Mouse (Mus musculus) left cerebral cortex, adult 8-10 months (tissue): ENCODE data around the gene Stx18. TPM values are rescaled to one million over a fixed set of nuclear protein-coding genes. Genes with fewer than 3 reads are reported as not detected.

ENCODE experiments used
- DNase-seq, 2 experiments: peaks; one replicate each; pipeline ENCODE4 v3.0.0; 2022; ENCODE audit warnings: low spot score in 2 of 2
- total RNA-seq, 4 experiments: library from RNA; stranded (reverse); gene quantifications; 2 replicates each; pipeline ENCODE4 v1.2.4; 2022

Gene Stx18
- total RNA-seq = 10 to 100 TPM; 33.7 to 39.7 (median 34.8) TPM

- peak; percentile 78 to 86 for DNase-seq
These were observed at the start of gene Stx18 for GRCm38 (mm10) chr5:38038710-38039592. Gene Stx18 (plus strand): TSS chr5:38038742.

GRCm38 (mm10) chr5:37992346-37992745, 46.2 kb upstream of the Stx18 start:
- DNase-seq = no peak

GRCm38 (mm10) chr5:37998805-37999204, 39.7 kb upstream of the Stx18 start:
- no peak for DNase-seq

DNA sequence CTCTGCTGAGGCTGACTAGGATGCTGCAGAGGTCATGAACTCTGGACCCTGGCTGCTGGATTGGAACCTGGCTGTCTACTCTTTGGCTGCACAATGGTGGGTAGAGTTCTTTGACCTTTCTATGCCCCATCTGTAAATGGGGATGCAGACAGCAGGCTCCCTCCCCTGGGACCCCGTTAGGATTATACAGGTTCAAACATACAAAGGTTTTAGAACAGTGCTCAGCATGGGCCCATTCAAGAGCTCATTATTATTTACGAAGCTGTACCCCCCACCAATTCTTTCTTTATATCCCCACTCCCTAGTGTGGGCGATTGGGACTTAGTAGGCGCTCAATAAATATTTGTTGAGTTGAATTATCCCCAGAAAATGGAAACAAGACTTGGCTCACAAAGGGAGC, 36.0 kb upstream of the Stx18 start:
- DNase-seq = no peak

DNA sequence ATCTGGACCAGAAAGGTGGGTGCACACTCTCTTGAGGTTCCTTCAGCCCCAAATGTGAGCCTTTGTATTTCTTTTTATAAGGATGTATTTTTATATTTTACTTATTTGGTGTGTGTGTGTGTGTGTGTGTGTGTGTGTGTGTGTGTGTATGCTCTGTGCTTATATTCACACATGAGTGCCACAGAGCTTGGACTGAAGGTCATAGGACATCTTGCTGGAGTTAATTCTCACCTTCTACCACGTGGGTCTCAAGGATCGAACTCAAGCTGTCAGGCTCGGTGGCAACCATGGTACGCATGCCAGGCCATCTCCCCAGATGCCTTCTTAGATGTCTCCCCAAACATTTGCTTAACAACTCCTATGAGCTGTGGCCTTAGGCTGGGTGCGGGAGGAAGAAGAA, 33.8 kb upstream of the Stx18 start:
- no peak for DNase-seq

DNA sequence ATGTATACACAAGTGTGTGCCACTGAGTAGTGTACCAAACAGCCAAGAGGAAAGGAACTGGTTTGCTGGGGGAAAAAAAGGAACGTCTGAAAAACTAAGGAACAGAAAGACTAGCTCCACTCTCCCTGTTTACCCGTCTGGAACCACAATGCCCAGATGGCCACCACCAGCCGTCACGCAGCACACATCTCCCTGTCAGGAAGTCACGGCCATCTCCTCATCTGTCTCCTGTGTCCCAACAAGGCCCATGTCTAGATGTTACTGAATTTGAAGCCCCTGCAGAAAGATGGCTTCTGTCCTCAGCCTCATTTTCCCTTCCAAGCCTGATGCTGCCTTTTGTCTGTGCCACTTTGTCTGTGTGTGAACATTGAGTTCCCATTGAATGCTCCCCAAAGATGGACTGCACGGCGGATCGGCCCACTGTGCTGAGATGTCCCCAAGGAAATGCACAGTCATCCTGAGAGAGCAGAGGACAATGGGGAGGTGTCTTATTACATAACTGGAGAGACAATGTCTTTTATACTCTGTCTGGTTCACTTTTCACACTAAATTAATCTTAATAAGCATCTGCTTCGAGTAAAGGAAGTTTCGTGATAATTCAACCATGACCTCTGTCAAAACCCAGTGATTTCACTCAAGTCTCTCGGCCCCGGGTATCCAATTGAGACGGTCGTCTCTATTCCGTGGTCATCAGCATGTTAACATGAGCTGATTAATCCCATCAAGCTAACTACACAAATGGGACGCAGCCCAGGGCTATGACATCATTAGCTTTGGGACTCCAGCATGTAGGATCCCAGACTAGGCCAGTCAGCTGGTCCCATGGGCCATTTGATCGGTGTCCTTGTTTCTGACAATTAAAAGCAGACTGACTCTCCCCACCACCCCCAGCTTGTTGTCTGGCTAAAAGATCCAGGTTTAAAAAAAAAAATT, 31.9 kb upstream of the Stx18 start:
- DNase-seq = no peak

- DNase-seq = no peak
These were observed 29.5 kb upstream of the Stx18 start for GRCm38 (mm10) chr5:38009071-38009470.

DNA sequence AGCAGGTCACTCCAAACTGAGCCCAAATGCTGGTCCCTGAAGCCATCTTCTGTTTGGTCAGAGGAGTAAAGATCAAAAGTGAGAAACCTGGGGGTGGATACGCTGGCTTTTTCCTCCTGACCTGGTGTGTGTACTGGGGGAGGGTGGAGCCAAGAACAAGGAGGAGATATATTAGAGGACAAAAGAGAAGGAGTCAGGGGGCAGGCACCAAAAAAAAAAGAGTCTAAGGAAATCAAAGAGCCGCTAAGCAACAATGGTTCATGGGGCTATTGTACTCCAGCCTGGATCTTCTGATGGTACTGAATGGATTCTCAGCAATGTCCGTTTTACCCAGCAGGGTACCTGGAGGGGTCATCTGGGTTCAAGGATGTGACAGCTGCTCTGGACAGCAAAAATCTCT, 23.6 kb upstream of the Stx18 start:
- no peak for DNase-seq

GRCm38 (mm10) chr5:38016945-38017344, 21.6 kb upstream of the Stx18 start:
- DNase-seq = no peak

GRCm38 (mm10) chr5:38027656-38028055, 10.9 kb upstream of the Stx18 start:
- no peak for DNase-seq

DNA sequence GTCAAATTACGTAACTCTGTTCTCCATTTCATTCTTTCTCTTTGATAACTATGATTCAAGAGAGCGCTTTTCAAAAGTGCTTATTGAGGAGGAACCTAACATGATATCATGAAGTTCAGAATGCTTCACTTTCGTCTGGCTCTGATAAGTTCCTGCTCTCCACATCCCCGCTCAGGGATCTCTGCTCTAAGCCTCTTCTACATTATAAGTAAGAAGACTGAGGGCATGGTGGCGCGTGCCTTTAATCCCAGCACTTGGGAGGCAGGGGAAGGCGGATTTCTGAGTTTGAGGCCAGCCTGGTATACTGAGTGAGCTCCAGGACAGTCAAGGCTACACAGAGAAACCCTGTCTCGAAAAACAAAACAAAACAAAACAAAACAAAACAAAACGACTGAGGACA, 268 bp upstream of the Stx18 start:
- DNase-seq = no peak

DNA sequence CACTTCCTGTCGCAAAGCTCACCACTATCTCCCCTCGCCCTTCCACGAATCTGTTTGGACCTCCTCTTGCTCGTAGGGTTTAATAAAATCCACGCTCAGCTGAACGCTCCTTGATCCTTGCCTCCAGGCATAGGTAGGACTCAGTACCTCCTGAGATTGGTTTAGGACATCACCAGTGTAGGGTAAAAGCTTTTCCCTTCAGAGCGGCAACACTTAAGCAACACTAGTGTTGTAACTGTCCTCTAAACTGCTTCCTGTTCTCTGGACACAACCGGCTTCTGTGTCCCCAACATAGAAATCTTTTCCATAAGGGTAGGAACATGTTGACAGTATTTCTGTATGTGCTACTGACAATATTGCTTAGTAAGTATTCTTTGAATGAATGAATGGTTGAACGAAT, 1.3 kb downstream of the Stx18 start:
- no peak for DNase-seq

DNA sequence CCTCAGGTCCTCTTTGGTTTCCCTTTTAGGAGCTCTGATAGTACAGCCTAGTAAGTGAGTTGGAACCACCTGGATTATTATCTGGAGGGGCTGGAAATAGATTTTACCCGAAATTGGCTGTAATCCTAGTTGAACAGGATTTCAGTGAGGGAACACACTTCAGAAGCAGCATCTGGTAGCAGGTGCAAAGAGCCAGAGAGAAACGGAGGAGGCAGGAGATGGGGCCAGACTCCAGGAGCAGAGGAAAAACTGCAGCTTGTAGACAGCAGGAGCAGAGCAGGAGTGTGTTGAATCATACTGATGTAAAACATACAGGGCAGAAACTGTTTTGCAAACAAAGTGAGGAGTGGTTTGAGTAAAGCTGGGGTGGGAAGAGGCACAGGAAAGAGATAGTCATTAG, 6.4 kb downstream of the Stx18 start:
- DNase-seq = peak in 1 of 2 experiments; percentile 36

DNA sequence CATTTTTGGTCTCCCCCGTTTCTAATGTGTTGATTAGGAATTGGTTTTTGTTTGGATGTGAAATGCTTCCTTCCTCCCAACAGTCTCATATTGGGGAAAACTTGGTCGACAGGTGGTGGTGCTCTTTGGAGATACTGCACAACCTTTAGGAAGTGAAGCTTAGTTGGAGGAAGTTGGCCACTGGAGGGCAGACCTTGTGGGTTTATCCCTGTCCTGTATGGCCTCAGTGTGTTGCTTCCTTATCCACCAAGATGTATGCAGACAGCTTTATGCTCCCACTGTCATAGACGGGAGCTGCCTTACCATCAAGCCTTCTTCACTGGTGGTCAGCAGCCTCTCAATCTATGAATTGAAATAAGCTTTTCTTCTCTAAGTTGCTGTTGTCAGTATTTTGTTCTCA, 9.6 kb downstream of the Stx18 start:
- DNase-seq = no peak

DNA sequence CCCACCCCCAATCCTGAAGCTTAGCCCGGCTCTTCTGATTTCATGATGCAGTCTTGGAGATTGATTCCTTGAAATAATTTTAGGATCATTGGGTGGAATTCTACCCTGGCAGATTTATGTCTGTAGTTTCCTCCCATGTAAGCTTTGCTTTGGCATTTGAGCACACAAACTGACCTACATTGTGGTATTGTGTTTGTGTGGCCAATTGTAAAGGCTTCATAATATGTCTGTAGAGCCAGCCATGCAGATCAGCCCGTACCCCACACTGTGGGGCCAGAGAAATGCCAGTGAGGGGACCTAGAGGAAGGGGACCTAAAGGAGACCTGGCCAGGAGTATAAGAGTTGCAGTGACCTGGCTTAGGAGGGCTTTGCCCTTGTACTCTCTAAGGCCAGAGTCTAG, 22.5 kb downstream of the Stx18 start:
- DNase-seq = no peak

- DNase-seq = no peak
These were observed 24.2 kb downstream of the Stx18 start for GRCm38 (mm10) chr5:38062709-38063108.

DNA sequence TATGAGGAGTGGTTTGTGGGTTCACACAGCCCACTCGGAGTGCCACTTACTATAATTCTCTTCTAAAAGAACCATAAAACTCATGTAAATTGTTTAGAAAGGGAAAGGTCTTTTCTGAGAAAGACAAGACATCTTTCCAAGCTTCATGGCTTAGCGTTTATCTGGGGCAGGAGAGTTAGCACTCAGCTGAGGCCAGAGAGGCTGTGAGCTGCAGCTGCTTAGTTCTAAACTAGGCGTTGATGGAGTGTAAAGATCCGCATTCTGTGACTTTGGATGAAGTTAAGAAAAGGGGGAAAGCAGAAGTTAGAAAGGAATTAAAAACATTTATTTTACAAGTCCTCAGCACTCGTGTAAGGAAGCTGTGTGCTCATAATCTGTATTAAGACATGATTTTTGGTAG, 24.8 kb downstream of the Stx18 start:
- no peak for DNase-seq

- no peak for DNase-seq
These were observed 25.6 kb downstream of the Stx18 start for GRCm38 (mm10) chr5:38064043-38064575.

DNA sequence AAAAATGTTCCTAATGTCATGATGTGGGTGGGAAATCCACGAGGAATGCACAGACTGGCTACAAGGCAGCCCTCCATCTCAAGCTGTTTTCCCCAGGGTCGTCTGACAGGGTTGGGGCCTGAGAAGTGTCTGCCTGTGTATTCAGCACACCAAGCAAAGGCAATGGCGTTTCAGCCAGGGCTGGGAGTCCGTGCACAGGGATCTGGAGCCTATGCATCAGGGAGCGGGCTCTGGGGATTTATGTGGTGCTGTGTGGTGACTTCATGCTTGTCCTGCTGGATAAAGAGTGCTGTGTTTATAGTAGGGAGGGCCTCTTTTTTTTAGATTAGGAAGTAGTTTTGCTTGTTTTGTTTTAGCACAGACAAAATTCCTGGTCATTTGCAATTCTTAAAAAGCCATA, 26.2 kb downstream of the Stx18 start:
- DNase-seq = no peak

GRCm38 (mm10) chr5:38065454-38065853, 26.9 kb downstream of the Stx18 start:
- DNase-seq = no peak

DNA sequence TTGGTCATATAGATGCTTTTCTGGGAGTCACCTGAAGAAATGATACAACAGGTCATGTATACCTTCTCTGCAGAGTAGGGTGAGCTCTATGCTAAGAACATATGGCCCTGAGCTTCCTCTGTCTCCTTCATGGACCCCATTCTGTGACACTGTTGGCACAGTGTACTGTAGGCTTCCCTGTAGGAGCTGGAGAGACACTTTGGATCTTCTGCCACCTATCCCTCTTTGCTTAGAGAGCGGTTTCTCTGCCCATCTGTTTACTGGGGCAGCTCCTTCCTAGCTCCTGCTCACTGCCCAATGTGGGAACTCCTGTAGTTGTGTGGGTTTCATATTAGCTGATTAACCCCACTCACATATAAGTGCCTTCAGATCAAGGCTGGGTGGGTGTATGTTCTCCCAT, 28.1 kb downstream of the Stx18 start:
- no peak for DNase-seq

GRCm38 (mm10) chr5:38076326-38076725, 37.8 kb downstream of the Stx18 start:
- DNase-seq = no peak
